Mouse (Mus musculus) E14TG2a.4 (cell line): ENCODE measurements around the gene Srsf2.

Experiments
- H3K27me3 ChIP-seq: 2 replicates; pipeline ENCODE4 v1.6.1; 2014; ENCODE audit warnings: low read length, control low read depth; ENCODE audit not compliant: insufficient read depth
- H3K36me3 ChIP-seq: 2 replicates; pipeline ENCODE4 v1.6.1; 2014; ENCODE audit warnings: low read length, control low read depth; ENCODE audit not compliant: insufficient read depth
- H3K4me1 ChIP-seq: replicated peaks from 2 replicates; pipeline ENCODE4 v1.6.1; 2014; ENCODE audit warnings: low read depth, low read length, control low read depth
- H3K4me3 ChIP-seq: replicated peaks from 2 replicates; pipeline ENCODE4 v1.5.1; 2014; ENCODE audit warnings: mild to moderate bottlenecking, low read length
- H3K9me3 ChIP-seq: 2 replicates; pipeline ENCODE4 v1.6.1; 2014; ENCODE audit warnings: low read length, control low read depth
- CTCF ChIP-seq: conservative IDR thresholded peaks from 2 replicates; pipeline ENCODE4 v1.5.1; 2014; ENCODE audit warnings: low read length
- NANOG ChIP-seq: IDR thresholded peaks from 2 replicates; pipeline ENCODE4 v1.6.1; 2014; ENCODE audit warnings: borderline replicate concordance, low read length, mixed read lengths
- POU5F1 ChIP-seq: IDR thresholded peaks from 2 replicates; pipeline ENCODE4 v1.6.1; 2014; ENCODE audit warnings: low read length, borderline replicate concordance

Gene Srsf2

DNA sequence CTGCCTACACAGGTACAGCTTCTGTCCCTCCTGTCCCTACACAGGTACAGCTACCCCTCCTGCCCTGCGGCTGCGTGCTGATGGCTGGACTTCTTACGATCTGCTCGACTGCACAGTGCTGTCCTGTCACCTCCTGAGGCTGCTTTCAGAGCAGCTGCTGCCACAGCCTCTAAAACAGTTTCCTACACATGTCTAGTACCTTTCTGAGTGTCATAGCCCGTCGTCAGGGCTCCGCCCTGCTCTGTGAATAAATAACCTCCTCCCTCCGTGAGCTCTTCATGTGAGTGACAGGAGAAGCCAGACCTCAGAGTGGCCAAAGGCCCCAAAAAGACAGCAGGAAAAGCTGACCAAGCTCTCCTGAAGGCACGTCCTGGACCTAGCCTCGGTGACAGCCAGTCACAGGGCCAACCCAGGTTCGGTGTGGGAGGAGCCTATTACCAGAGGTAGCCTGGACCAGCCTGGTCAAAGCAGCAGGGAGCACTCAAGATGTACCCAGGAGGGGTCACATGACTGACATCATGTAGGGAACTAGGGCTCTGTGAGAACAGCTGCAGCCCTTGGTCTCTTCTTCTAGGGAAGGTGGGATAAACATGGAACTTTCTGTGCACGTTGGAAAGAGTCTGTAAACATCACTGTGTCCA lies 13.2 kb upstream of the Srsf2 start:
- no peak for TF ChIP-seq NANOG
- no peak for TF ChIP-seq CTCF
- TF ChIP-seq POU5F1: no peak
- peaks cover 33% of the 10 kb centered on the region for H3K4me1 ChIP-seq
- H3K36me3 ChIP-seq: peaks cover 26% of the 10 kb centered on the region
- no peaks in the 10 kb centered on the region for H3K27me3 ChIP-seq
- no peak overlapping the region for H3K4me3 ChIP-seq
- H3K9me3 ChIP-seq: no peaks in the 10 kb centered on the region

DNA sequence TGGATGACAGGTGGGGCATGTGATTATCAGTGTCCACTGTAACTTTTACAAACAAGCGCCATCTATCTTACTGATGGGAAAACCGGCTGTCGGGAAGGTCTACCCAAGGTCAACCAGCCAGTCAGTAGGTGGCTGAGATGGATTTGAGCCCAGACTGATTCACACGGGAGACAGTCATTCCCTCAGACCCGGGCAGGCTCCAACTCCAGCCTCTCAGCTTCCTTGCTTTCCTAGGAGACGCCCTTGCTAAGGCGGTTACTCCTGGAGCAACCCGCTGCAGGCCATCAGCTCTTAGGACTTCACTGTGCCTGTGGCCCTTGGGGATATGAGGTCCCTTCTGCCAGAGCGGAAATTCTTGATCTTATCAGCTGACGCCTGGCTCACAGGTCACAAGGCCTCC lies 11.6 kb upstream of the Srsf2 start:
- Histone ChIP-seq H3K27me3 (no peaks in the 10 kb centered on the region), H3K4me1 (peaks cover 32% of the 10 kb centered on the region), H3K9me3 (no peaks in the 10 kb centered on the region), H3K36me3 (peaks cover 39% of the 10 kb centered on the region), H3K4me3 (peak overlapping the region; percentile 41; the same call in 1 of the 2 replicates)
- TF ChIP-seq NANOG: no peak
- no peak for TF ChIP-seq CTCF
- no peak for TF ChIP-seq POU5F1

DNA sequence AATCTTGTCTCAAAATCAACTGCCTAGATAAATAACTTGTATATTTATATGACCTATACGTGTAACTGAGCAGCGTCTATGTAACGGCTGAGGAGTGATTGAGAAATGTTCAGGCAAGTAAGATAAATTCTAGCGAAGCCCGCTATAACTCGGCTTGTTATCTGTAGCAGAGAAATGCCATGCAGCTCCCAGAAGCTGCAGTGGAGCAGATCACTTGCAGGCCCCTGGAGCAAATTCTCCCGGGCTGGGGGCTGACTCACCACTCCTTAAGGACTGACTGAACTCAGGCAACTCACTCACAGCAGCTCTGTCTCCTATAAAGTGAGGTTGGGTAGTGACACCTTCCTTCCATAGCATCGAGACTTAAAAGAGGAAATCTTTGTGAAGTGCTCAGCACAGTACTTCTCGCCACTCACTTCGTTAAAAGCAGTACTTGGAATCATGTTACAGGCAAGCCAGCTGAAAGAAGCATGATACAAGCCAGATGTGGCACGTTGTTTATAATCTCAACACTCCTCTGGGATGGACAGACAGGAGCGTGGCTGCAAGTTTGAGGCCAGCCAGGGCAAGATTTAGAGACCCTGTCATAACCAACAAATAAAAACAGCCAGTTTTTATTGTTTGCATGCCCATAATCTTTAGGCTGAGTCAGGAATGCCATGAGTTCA lies 4.4 kb upstream of the Srsf2 start:
- H3K27me3 ChIP-seq: no peaks in the 10 kb centered on the region
- no peaks in the 10 kb centered on the region for H3K9me3 ChIP-seq
- H3K36me3 ChIP-seq: peaks cover 49% of the 10 kb centered on the region
- peaks cover 35% of the 10 kb centered on the region for H3K4me1 ChIP-seq
- TF ChIP-seq NANOG (no peak), CTCF (no peak), POU5F1 (no peak)
- no peak overlapping the region for H3K4me3 ChIP-seq

DNA sequence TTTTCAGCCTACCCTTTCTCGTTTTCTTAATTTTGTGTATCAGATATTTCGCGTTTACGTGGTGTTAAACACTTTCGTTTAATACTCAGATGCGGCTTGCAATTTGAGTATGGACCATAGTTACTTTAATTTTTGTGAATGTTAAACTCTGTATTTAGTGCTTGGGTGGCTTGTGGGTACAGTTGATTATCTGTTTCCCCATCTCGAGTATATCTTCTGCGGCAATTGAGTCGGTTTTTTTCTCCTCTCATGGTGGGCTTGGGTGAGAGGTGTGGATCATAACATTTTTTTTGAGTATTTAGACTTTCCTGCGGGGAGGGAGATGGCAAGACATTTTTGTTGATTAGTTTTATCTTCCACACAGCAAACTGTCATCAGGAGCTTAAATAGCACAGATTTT lies 1.4 kb upstream of the Srsf2 start:
- H3K36me3 ChIP-seq: peaks cover 49% of the 10 kb centered on the region
- no peaks in the 10 kb centered on the region for H3K27me3 ChIP-seq
- H3K4me3 ChIP-seq: peak overlapping the region; percentile 98
- no peaks in the 10 kb centered on the region for H3K9me3 ChIP-seq
- TF ChIP-seq CTCF (no peak), POU5F1 (no peak), NANOG (no peak)
- peaks cover 42% of the 10 kb centered on the region for H3K4me1 ChIP-seq

DNA sequence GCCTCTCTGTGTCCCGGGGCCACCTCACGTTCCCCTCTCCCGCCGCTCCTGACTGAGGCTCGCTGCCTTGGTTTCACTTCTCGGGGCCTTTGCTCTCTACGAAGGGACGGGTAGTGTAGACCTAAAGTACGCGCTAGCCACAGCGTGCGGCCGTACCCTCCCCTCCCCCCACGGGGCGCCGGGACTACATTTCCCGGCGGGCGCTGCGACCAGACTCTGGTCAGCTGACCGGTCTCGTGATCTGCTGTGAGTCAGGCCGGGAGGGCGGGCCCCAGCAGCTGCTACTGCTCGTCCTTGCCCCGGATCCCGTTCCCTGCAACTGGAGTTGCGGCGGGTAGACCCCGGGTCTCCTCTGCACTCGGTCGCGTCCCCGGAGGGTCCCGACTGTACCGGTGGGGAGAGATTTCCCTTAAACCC lies 626 bp upstream of the Srsf2 start:
- TF ChIP-seq CTCF (no peak), POU5F1 (no peak), NANOG (no peak)
- peak overlapping the region; percentile 98 for H3K4me3 ChIP-seq
- no peaks in the 10 kb centered on the region for H3K9me3 ChIP-seq
- H3K36me3 ChIP-seq: peaks cover 50% of the 10 kb centered on the region
- H3K4me1 ChIP-seq: peaks cover 38% of the 10 kb centered on the region
- no peaks in the 10 kb centered on the region for H3K27me3 ChIP-seq

DNA sequence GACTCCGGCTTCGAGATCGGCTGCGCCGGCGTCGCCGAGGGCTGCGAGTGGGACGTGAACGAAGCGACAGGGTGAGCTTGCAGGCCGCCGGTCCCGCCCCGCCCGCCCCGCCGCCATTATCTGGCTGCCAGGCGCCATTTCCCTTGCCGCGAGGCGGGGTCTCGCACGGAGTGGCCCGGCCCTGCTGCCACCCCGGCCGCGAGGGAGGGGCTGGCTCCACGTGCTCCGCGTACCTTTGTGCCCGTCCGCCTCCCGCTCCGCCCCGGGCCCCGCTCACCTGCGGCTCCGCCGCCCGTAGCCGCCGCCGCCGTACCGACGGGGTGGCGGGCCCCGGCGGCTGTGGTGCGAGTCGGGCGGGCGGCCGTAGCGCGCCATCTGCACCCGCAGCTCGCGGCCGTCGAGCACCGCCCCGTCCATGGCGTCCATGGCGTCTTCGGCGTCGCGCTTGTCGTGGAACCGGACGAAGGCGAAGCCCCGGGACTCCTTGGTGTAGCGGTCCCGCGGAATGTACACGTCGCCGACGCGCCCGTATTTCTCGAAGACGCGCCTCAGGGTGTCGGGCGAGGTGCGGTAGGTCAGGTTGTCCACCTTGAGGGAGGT lies 503 bp downstream of the Srsf2 start, which contains the start of gene Mfsd11:
Gene Mfsd11 (plus strand): TSS at position 150 of the 600 bp plus-strand sequence.
- Histone ChIP-seq H3K9me3 (no peaks in the 10 kb centered on the region), H3K4me3 (peak within 1 kb of the TSS; percentile 98), H3K27me3 (no peaks in the 10 kb centered on the region), H3K36me3 (peaks cover 59% of the 10 kb centered on the region), H3K4me1 (peaks cover 44% of the 10 kb centered on the region)
- no peak for TF ChIP-seq NANOG
- no peak for TF ChIP-seq CTCF
- no peak for TF ChIP-seq POU5F1

DNA sequence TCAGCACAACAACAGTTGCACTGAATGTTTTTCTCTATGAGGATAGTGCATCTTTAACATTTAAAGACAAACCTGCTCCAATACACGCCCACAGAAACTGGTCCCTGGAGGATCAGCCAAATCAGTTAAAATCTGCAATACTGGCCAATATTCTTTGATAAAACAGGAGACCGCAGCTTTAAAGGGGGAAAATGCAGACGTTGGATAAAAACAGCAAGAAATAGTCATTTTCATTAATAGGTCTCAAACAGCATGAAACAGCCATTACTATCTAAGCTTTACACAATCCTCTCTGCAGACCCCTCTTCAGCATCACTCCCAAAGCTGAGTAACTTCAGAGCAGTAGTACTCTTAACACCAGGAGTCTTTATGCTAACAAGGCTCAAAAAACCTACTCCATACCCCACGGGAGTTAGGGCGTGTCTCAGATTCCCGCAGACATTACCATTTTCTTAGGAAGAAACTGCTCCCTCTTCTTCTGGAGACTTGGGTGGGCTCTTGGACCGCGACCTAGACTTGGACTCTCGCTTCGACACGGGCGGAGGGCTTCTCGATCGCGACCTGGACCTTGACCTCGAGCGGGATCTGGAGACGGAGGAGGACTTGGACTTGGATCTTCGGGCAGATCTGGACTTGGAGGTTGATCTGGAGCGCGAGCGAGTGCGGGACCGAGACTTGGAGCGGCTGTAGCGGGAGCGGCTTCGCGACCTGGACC lies 1.2 kb downstream of the Srsf2 start:
- Histone ChIP-seq H3K4me3 (peak overlapping the region; percentile 98), H3K36me3 (peaks cover 62% of the 10 kb centered on the region), H3K27me3 (no peaks in the 10 kb centered on the region), H3K4me1 (peaks cover 43% of the 10 kb centered on the region), H3K9me3 (no peaks in the 10 kb centered on the region)
- TF ChIP-seq POU5F1: no peak
- TF ChIP-seq CTCF: no peak
- no peak for TF ChIP-seq NANOG

DNA sequence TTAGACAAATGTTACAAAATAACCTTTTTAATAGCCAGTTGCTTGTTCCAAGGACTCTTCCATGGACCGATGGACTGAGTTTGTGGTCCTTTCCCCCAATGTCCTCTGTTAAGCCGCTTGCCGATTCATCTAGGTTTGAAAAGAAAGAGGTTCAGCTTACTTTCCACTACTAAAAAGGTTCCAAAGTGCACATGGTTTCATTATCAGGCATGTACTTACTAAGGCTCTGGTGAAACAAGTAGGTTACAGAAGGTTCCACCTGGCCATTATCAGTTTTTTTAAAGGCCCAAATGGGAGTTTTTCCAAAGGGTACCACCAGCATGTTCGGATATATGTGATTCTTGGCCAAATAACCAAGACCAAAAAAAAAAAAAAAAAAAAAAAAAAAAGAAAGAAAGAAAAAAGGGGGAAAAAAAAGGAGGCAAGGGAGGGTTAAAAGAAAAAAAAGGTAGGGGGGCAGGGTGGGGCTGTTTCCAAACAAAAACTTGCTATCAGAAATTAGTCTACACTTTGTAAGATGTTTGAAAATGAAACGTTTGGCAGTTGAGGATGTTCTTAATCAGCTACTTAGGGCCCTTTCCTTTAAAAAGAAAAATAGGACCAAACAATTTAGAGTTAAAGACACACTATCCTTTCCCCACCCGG lies 1.9 kb downstream of the Srsf2 start:
- no peak for TF ChIP-seq CTCF
- no peak for TF ChIP-seq NANOG
- no peak for TF ChIP-seq POU5F1
- H3K9me3 ChIP-seq: no peaks in the 10 kb centered on the region
- peak overlapping the region; percentile 98 for H3K4me3 ChIP-seq
- no peaks in the 10 kb centered on the region for H3K27me3 ChIP-seq
- H3K36me3 ChIP-seq: peaks cover 64% of the 10 kb centered on the region
- peaks cover 41% of the 10 kb centered on the region for H3K4me1 ChIP-seq
